Mouse (Mus musculus) brain, embryonic 14.5 days (tissue): ENCODE data around the gene Fbxo42.

ENCODE experiments used
- CTCF ChIP-seq: fragments of 200-500 bp; IDR thresholded peaks from 2 replicates; pipeline ENCODE4 v1.5.1; 2012; ENCODE audit warnings: inconsistent platforms, mild to moderate bottlenecking, moderate library complexity, borderline replicate concordance; ENCODE audit not compliant: insufficient read depth, insufficient read length; ENCODE audit errors: extremely low read depth
- POLR2A ChIP-seq: fragments of 200-500 bp; IDR thresholded peaks from 2 replicates; pipeline ENCODE4 v1.6.1; 2012; ENCODE audit warnings: mild to moderate bottlenecking, inconsistent platforms, borderline replicate concordance; ENCODE audit not compliant: poor library complexity, insufficient read depth, insufficient read length, severe bottlenecking; ENCODE audit errors: extremely low read depth

DNA sequence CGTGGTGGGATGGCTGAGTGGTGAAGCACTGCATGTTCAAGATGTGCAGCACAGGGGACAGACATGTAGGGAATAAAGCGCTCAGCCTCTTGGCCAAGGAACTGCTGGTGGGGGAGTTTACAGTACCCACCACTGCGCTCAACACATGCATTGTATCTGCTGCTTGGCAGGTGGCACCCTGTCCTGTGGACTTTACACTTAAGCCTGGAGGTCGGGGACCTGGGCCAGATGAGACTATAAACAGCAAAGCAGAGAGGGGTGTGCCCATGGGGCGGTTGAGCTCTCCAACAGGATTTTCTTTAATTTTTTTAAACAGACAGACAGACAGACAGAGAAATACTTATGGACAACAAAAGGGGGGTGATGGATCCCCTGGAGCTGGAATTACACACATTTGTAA is 59.4 kb downstream of the Fbxo42 start:
- TF ChIP-seq POLR2A (no peak), CTCF (no peak)
